Mouse (Mus musculus) kidney, postnatal 36 days (tissue): ENCODE results near the gene Il27ra.
"Not testable (repeated sequence)": the region's sequence is repeated elsewhere in the genome, so short reads cannot be mapped to it uniquely, and the experiment has no call there.

Experiments used
- DNase-seq, 2 experiments: peaks; one replicate each; pipeline ENCODE4 v3.0.0; 2021 to 2022; ENCODE audit warnings: mixed read lengths in 2 of 2

The Il27ra gene

GRCm38 (mm10) chr8:84015833-84016232, 26.6 kb downstream of the Il27ra start:
- no peak for DNase-seq

GRCm38 (mm10) chr8:84012499-84013165, 29.8 kb downstream of the Il27ra start:
- peak; percentile 74 to 82 for DNase-seq

- DNase-seq = peak; percentile 86 to 89
Measured at GRCm38 (mm10) chr8:84011705-84012498, 30.5 kb downstream of the Il27ra start, which contains the start of gene 2210011C24Rik. 2210011C24Rik (minus strand) TSS chr8:84012171.

GRCm38 (mm10) chr8:84010625-84011611, 31.5 kb downstream of the Il27ra start:
- peak; percentile 82 to 93 for DNase-seq

GRCm38 (mm10) chr8:84009876-84010275, 32.5 kb downstream of the Il27ra start:
- DNase-seq = peak; percentile 92 to 95

- peak in 1 of 2 experiments; percentile 38 for DNase-seq
Measured at GRCm38 (mm10) chr8:84008362-84008761, 34.0 kb downstream of the Il27ra start.

GRCm38 (mm10) chr8:84005502-84005901, 36.9 kb downstream of the Il27ra start:
- not testable (repeated sequence) for DNase-seq

GRCm38 (mm10) chr8:84004533-84005201, 37.7 kb downstream of the Il27ra start:
- peak; percentile 97 to 98 for DNase-seq

GRCm38 (mm10) chr8:84003612-84004246, 38.7 kb downstream of the Il27ra start:
- no peak for DNase-seq

GRCm38 (mm10) chr8:84002957-84003611, 39.3 kb downstream of the Il27ra start:
- peak; percentile 71 to 74 for DNase-seq

GRCm38 (mm10) chr8:84001281-84002000, 40.9 kb downstream of the Il27ra start, which contains the start of gene 1700067K01Rik:
1700067K01Rik (plus strand) TSS chr8:84001502.
- DNase-seq = peak in 1 of 2 experiments; percentile 22

- peak in 1 of 2 experiments; percentile 19 for DNase-seq
Measured at GRCm38 (mm10) chr8:83999825-84000224, 42.6 kb downstream of the Il27ra start.

GRCm38 (mm10) chr8:83999057-83999705, 43.2 kb downstream of the Il27ra start:
- peak in 1 of 2 experiments; percentile 45 for DNase-seq

- DNase-seq = peak; percentile 75 to 81
Measured at GRCm38 (mm10) chr8:83998231-83999056, 43.9 kb downstream of the Il27ra start.

GRCm38 (mm10) chr8:83997511-83998141, 44.8 kb downstream of the Il27ra start, which contains the start of gene Samd1:
Samd1 (plus strand) TSS chr8:83997672.
- peak in 1 of 2 experiments; percentile 72 for DNase-seq

- DNase-seq = peak; percentile 96 to 97
Measured at GRCm38 (mm10) chr8:83996567-83997505, 45.6 kb downstream of the Il27ra start.

GRCm38 (mm10) chr8:83995973-83996372, 46.4 kb downstream of the Il27ra start:
- peak in 1 of 2 experiments; percentile 16 for DNase-seq
